In genomic region chr5:81676896-81677295, GRCm38 (mm10) we compare ENCODE assay signal across 22 mouse cellular contexts.
DNase-seq lines count a peak whose midpoint lies in the region; ATAC-seq and TF ChIP-seq lines count a peak whose summit lies in the region.
"Had no signal": no experiment of that assay in that cellular context is flagged by ENCODE, and none has a peak within 500 bp of the region (broad histone marks: within the 10 kb centered on the region; RNA-seq: fewer than 3 reads in every experiment).

No protein-coding gene starts in this region.

- no peaks in the 10 kb centered on the region for H3K36me3 ChIP-seq in hindbrain, postnatal 0 days (ENCODE audit: insufficient read depth, low read length)
- no peaks in the 10 kb centered on the region for H3K36me3 ChIP-seq in hindbrain, embryonic 10.5 days
- H3K36me3 ChIP-seq in liver, embryonic 11.5 days (ENCODE audit: control insufficient read depth, insufficient read depth, low read length), result no peaks in the 10 kb centered on the region
- H3K36me3 ChIP-seq: embryonic facial prominence, embryonic 15.5 days; forebrain, embryonic 10.5 days; heart, embryonic 12.5 days; hindbrain, embryonic 12.5 days; intestine, embryonic 15.5 days had no signal

- no peak overlapping the region for H3K4me2 ChIP-seq in hindbrain, postnatal 0 days (ENCODE audit: low read depth, low read length)
- no peak overlapping the region for H3K4me2 ChIP-seq in liver, embryonic 11.5 days
- H3K4me2 ChIP-seq: embryonic facial prominence, embryonic 15.5 days; heart, embryonic 12.5 days; hindbrain, embryonic 12.5 days; intestine, embryonic 15.5 days had no signal

- no peaks in the 10 kb centered on the region for H3K9me3 ChIP-seq in hindbrain, postnatal 0 days (ENCODE audit: low read length)
- H3K9me3 ChIP-seq in hindbrain, embryonic 10.5 days, result no peaks in the 10 kb centered on the region
- H3K9me3 ChIP-seq in liver, embryonic 11.5 days (ENCODE audit: control insufficient read depth, low read length), result no peaks in the 10 kb centered on the region
- H3K9me3 ChIP-seq: embryonic facial prominence, embryonic 15.5 days; forebrain, embryonic 10.5 days; heart, embryonic 12.5 days; hindbrain, embryonic 12.5 days; intestine, embryonic 15.5 days had no signal

- no peak overlapping the region for H3K4me3 ChIP-seq in hindbrain, postnatal 0 days (ENCODE audit: low read length)
- H3K4me3 ChIP-seq in hindbrain, embryonic 10.5 days, result no peak overlapping the region
- H3K4me3 ChIP-seq in liver, embryonic 11.5 days (ENCODE audit: low read depth, low read length), result no peak overlapping the region
- H3K4me3 ChIP-seq: embryonic facial prominence, embryonic 15.5 days; erythroblast, embryonic 14.5 days; forebrain, embryonic 10.5 days; heart, adult 2 months; heart, embryonic 12.5 days; hindbrain, embryonic 12.5 days; intestine, embryonic 15.5 days had no signal

- H3K27me3 ChIP-seq in hindbrain, postnatal 0 days (ENCODE audit: insufficient read depth, low read length), result no peaks in the 10 kb centered on the region
- H3K27me3 ChIP-seq in hindbrain, embryonic 10.5 days (ENCODE audit: insufficient read depth, poor library complexity, severe bottlenecking), result no peaks in the 10 kb centered on the region
- no peaks in the 10 kb centered on the region for H3K27me3 ChIP-seq in liver, embryonic 11.5 days (replicated peaks; ENCODE audit: control insufficient read depth, insufficient read depth, low read length)
- H3K27me3 ChIP-seq: CH12.LX; embryonic facial prominence, embryonic 15.5 days; heart, embryonic 12.5 days; hindbrain, embryonic 12.5 days; intestine, embryonic 15.5 days had no signal

- no peak overlapping the region for H3K9ac ChIP-seq in hindbrain, postnatal 0 days (replicated peaks; ENCODE audit: low read length)
- H3K9ac ChIP-seq in liver, embryonic 11.5 days (ENCODE audit: low read depth, low read length), result no peak overlapping the region
- H3K9ac ChIP-seq: embryonic facial prominence, embryonic 15.5 days; heart, embryonic 12.5 days; hindbrain, embryonic 12.5 days; intestine, embryonic 15.5 days had no signal

- no peak for ATAC-seq in hindbrain, postnatal 0 days
- ATAC-seq in liver, embryonic 11.5 days (replicated peaks; ENCODE audit: low FRiP score), result no peak
- ATAC-seq: forebrain, embryonic 16.5 days; intestine, embryonic 15.5 days had no signal

- H3K4me1 ChIP-seq in hindbrain, postnatal 0 days (ENCODE audit: insufficient read depth, low read length), result no peaks in the 10 kb centered on the region
- no peaks in the 10 kb centered on the region for H3K4me1 ChIP-seq in hindbrain, embryonic 10.5 days (replicated peaks)
- H3K4me1 ChIP-seq in liver, embryonic 11.5 days (replicated peaks; ENCODE audit: control insufficient read depth, insufficient read depth, low read length), result no peaks in the 10 kb centered on the region
- H3K4me1 ChIP-seq: embryonic facial prominence, embryonic 15.5 days; forebrain, embryonic 10.5 days; heart, embryonic 12.5 days; hindbrain, embryonic 12.5 days; intestine, embryonic 15.5 days had no signal

- TF ChIP-seq CTCF in hindbrain, postnatal 0 days (IDR thresholded peaks at IDR 0.05; ENCODE audit: low read depth), result no peak

- H3K27ac ChIP-seq in hindbrain, postnatal 0 days, result no peak overlapping the region
- H3K27ac ChIP-seq in hindbrain, embryonic 10.5 days, result no peak overlapping the region
- H3K27ac ChIP-seq in liver, embryonic 11.5 days (ENCODE audit: low read depth, low read length), result no peak overlapping the region
- H3K27ac ChIP-seq: embryonic facial prominence, embryonic 15.5 days; forebrain, embryonic 10.5 days; heart, adult 2 months; hindbrain, embryonic 12.5 days; intestine, embryonic 15.5 days had no signal

- 65% methylated on average over 1 of the region's 1 CpGs for WGBS in hindbrain, postnatal 0 days
- 88% methylated on average over 1 of the region's 1 CpGs for WGBS in hindbrain, embryonic 10.5 days
- 93% methylated on average over 1 of the region's 1 CpGs for WGBS in liver, embryonic 11.5 days

- DNase-seq in cerebellum, postnatal 25 days, result peak; percentile 9 to 34
- no peak for DNase-seq in cerebellum, adult 8-10 months
- peak; percentile 11 for DNase-seq in hindbrain, postnatal 0 days (ENCODE audit: low spot score)
- DNase-seq in hindbrain, embryonic 10.5 days (ENCODE audit: low spot score), result no peak
- peak; percentile 6 for DNase-seq in retina, postnatal 1 day
- DNase-seq in retina, embryonic 14.5 days (ENCODE audit: low spot score), result no peak
- peak; percentile 38 for DNase-seq in R1 (ENCODE audit: low read depth, low spot score)
- no peak for DNase-seq in liver, embryonic 11.5 days (ENCODE audit: low spot score)
- DNase-seq: adrenal gland, postnatal 10 days; cerebellum, adult 18-20 months; embryo, embryonic 11 days; gastrocnemius, postnatal 10 days; heart, adult 2 months; kidney, adult 2 months had no signal

Comparison
In these comparisons a context has a peak if more than half of its experiments do, and no peak if none do; other contexts are left out.
1. DNase-seq: peak in cerebellum, postnatal 25 days (2 of 2), hindbrain, postnatal 0 days (single experiment), retina, postnatal 1 day (single experiment) and R1 (single experiment); none in cerebellum, adult 8-10 months (single experiment), hindbrain, embryonic 10.5 days (single experiment), retina, embryonic 14.5 days (single experiment) and liver, embryonic 11.5 days (single experiment).